Mouse (Mus musculus): ENCODE measurements at regions not wholly inside any gene's neighbourhood (a gene's known extent, or its start where the extent isn't known, plus 50 kb on each side); places are given as distances from the start of the nearest gene placed in this dataset.

DNA sequence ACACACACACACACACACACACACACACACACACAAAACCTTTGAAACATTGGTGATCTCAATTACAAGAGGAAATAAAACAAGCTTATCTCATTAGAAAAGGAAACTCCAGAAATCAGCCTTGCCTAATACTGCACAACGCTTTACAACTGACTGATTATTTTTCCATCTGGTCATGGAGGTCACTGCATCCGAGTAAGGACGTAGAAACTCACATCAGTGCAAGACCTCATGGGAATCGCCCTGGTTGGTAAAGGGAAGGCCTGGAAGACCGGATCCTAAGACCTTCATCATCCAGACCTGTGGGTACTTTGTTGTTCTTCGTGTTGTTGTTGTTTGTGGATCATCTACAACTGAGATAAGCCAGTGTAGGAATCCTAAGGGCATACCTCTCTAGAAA, 77.8 kb upstream of the Sestd1 start:
- no peak for DNase-seq

DNA sequence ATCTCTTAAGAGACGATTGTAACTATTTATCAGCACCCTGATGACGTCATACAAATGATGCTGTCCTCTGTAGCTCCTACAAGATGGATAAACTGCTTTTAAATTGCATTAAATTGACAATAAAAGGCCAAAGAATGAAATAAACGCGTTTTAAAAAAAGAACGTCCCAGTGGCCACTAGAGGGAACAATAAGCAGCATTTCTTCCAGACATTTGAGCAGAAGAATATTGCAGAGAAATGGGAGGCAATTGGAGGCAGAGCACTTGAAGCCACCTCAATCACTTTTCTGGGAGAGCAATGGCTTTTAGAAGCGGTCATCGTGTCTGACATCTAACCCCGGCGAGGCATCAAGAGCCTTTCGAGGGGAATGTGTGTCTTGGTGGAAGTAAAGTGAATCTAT, 76.4 kb upstream of the Sestd1 start:
- no peak for DNase-seq

DNA sequence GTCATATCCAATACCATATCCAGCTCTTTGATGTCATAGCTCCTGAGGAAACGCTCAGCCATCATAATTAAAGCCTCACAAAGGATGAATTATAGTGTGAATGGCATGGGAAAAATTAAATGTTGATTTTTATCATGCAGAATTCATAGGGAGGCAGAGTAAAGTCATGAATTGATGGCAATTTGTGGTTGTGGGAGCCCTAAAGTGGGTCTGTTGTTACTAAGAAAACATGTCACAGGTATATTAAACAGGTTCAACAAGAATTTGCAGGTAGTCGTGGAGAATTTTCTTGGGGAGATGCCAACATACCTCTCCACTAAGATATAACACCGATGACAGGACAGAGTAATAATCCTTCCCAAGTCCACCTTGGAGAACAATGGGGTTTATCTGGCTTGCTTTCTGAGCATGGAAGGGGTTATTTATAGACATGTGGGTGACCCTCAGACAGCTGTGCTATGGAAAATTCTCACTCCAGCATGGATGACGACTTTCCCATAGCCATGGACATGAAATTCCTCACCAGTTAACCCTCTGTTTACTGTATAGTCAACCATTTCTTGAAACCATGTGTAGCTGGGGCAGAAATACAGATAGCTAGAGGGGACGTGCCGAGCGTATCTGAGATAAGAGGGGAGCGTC, 71.7 kb upstream of the Sestd1 start:
- DNase-seq = no peak

DNA sequence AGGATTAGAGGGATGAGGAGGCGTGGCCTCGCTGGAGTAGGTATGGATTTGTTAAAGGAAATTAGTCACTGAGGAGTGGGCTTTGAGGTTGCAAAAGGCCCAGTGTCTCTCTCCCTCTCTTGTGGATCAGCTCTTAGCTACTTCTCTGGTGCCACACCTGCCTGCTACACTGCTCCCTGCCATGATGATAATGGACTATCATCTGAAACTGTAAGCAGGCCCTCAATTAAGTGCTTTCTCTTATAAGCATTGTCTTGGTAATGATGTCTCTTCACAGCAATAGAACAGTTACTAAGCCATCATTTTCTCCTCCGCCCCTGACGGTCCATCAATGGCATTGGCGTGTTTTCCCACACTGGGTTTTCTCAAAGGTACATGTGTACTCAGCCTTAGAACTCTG, 66.6 kb upstream of the Sestd1 start:
- DNase-seq = no peak

DNA sequence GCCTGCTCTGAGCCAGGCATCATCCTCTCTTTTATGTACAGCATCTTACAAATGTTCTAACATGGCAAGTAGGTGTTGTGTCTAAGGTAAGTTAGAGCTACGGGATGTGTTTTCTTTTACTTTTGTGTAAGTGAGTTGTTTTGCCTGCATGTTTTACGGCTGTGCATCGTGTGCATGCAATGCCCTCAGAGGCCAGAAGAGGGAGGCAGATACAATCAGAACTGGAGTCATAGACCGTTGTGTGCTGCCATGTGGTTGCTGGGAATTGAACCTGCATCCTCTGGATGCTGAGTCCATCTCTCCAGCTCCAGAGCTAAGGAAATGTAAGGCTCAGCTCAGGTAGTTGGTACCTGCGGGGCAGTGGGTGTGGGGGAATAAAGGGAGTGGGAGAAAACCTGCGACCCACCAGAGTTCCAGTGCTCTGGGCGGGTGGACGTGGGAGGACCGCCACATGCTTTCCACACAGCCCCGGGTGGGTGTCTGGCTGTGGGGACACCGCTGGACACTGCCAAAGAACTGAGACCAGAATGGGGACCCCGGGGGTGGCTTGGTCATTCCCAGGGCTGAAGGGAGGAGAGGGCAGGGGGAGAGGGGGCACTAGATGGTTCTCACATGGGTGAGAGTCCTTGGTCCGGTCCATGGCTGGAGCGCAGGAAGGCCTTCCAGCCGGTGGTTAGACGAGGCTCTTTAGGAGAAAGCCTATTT, 63.5 kb upstream of the Sestd1 start:
- DNase-seq = no peak

DNA sequence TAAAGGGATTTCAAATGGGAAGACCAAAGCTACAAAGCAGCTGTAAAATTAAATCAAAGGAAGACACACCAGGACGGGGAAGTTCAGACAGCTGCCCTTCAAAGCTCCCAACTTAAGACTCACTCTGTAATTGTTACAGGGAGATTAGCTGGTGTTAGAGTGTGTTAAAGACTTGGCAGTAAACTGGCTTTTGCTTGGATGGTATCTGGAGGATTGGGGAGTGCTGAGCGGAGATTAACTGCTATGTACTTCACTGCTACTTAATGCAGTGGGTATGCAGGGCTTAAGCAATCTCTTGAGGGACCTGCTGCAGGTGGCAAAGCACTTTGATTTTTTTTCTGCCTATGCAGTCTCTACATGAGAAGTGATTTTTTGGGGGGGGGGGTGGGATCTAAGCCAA, 62.0 kb upstream of the Sestd1 start:
- no peak for DNase-seq

DNA sequence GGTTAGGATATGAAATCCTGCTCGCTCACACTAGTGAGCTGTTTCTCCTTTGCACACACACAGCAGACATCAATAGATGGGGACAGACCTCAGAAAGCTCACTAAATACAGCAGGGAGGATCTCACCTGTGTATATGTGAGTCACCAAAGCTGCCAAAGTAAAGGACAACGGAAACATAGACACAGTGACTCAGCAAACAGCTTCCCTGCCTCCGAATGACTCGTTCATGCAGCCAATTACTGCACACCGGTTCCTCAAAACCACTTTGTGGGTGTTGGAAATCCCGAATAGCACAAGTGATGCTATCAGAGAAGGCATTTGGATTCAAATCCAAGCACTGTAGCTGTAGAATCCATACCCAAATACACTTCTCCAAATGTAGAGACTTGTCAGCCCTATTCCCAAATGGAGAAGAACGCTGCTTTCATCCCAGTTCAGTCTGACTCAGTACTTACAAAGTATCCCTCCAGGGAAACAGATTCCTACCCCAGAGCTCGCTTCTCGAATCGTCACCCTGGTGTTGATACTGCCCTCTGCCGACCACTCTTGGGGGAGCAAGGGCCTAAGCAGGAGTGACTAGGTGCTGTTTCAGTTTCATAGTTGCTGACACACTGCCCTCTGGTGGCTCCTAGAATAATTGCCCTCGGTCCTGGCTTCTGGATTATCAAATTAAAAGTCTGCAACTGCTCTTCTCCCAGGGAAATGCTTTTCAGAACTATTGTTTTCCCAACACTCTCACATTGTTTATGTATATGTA, 61.4 kb upstream of the Sestd1 start:
- DNase-seq = peak; percentile 97

DNA sequence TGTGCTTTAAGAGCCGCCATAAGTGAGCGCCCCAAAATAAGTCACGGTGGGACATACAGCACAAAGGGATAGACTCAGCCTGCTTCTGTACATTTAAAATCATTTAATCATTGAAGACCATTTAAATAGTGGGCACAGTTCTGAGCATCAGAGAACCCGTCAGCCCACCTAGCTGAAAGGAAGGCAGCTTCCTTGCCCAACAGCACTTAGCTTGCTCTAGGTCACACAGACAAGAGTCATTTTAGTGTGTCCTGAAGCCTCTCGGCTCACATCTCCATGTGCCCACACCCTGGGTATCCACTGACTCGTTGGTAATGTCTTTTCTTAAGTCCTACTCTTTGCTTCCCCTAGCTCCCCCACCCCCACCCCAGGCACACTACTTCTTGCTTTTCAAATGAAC, 59.7 kb upstream of the Sestd1 start:
- no peak for DNase-seq

DNA sequence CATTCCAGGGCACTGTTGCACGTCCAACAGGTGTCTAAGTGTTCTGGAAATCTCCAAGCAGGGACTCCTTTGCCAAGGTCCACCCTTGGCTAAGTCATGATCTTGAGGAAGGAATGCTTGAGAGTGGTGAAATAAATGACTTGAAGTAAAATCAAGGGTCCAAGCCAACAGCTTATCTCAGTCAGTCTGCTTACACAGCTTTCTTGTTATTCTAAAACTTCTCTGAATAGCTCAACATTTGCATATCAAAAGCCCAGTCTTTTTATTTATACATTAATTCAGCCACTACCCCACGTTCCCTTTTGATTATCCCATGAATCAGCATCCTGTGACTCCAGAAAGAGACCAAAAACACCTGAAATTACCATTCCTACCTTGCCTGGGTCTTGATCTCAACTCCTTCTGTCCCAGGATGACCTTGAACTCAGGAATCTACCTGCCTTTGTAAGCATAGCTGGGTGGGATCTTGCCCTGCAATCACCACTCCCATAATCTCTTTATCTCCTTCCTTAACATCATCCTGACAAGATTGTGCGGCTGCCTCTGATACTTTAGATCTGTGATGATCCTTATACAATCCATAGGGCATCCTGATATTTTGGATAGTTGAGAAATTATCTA, 57.5 kb upstream of the Sestd1 start:
- DNase-seq = no peak

DNA sequence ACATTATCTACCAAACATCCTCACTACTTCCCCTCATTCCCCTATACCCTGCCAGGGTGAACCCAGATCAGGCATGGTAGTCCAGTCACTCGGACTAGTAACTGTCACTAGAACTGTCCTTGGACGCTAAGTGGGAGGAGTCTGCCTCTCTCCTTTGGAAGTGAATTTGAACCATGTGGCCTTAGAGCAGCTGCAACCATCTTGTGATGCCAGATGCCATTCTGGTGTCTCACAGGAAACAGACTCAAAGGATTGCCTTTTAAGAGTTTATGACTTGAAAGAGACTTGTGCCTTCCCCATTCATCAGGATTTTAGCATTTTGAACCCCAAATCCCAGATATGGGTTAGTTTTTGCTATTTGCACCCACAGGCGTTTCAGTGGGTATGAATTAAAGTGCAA, 56.9 kb upstream of the Sestd1 start:
- DNase-seq = no peak

DNA sequence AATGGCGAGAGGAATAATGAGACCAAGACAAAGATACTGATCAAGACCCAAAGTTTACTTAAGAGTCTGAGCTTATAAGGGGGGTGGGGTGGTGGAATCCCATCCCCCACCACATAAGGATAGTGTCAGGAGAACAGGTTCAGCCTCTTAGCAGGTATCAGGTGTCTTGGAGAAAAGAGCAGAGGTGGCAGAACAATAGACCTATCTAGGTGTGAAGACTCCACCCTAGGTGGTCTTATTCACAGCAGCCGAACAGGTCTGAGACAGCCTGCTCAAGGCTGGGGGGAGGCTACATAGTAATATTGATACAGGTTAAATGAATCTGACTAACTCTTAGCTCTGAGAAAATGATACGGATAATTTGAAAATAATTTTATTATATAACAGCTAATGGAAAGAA, 56.4 kb upstream of the Sestd1 start:
- DNase-seq = no peak

DNA sequence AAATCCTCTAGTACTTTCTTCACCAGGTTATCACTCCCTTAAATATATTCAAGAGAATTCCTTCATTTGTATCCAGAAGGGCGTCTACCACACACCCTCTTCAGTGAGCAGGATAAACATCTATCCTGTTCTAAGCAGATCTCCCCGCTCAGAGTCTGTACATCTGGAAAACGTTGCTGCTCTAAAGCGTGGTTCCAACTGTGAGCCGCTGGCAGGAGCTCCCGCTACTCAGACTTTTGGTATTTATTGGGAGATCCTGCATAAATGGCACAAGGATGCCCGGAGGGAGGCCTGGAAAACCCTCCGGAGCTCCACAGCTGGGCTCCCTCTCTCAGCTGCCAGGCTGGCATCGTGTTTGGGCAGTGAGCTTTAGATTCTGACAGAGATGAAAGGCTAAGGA, 54.3 kb upstream of the Sestd1 start:
- DNase-seq = no peak

DNA sequence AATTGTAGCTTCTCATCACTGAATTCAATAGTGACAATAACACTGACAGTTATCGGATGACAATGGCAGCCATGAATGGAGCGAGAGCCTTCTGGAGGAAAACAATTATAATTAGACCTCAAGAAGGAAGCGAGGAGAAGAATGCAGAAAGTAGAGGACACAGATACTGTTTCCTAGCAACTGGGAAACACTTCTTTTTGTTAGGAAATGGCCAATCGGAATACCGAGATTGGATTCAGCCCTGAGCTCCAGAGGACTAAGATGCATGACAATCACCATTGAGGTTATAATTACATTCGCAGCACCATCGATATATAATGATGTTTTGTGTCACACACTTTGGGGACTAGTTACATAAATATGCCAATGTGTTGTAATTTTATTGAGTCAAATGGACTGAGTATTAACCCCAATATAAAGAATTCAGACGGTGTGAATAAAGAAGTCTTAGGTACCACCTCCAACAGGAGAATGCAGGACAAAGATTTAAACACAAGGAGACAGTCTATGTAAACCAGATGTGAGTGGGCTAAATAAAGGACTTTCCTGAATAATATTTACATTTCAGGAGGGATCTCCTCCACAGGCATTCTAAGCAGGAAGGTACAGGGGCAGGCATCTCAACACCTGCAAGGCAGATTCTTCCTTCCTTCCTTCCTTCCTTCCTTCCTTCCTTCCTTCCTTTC, 53.1 kb upstream of the Sestd1 start:
- no peak for DNase-seq
